Mouse (Mus musculus) left cerebral cortex, postnatal 14 days (tissue): ENCODE measurements around the gene Gm28043. TPM values are rescaled to one million over a fixed set of nuclear protein-coding genes. Genes with fewer than 3 reads are reported as not detected.
"Not testable (repeated sequence)": the region's sequence is repeated elsewhere in the genome, so short reads cannot be mapped to it uniquely, and the experiment has no call there.

Source experiments
- DNase-seq, 2 experiments: peaks; one replicate each; pipeline ENCODE4 v3.0.0; 2021 to 2022; ENCODE audit warnings: low spot score in 2 of 2, mixed read lengths in 1 of 2
- intact Hi-C: fragments of 180-260 bp; cut with DNase I; formaldehyde crosslinking; loops from one replicate; pipeline ENCODE4 v1.15.1; 2025
- total RNA-seq, 2 experiments: library from RNA; stranded (reverse); gene quantifications; 2 replicates each; pipeline ENCODE4 v1.2.3; 2021

The Gm28043 gene
- total RNA-seq, 2 experiments from 2014 or later: 3.1 to 3.7 TPM

DNA sequence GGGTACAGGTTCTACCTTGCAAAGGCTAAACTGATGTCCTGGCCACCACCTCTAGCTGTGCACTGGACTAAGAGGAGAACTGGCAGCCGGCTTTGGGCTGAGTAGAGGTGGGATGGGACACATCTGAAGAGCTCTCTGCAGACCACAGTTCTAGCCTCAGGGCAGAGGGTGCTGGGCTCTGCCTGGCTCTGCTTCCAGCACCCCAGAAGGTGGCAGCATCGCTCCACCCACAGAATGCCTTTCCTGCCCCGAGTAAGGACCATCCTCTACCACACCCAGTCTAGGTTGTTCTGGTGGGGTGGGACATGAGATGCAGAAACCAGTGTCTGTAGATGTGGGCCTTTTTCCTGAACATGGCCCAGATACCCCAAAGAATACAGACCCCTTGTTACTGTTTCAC lies 90.1 kb downstream of the Gm28043 start:
- intact Hi-C loops: loop anchor here (2.0 kb wide), 1 partner anchor 178 kb away; no protein-coding TSS in a partner anchor
- peak; percentile 37 to 70 for DNase-seq

- intact Hi-C loops: loop anchor here (2.0 kb wide), 1 partner anchor 177 kb away; no protein-coding TSS in a partner anchor
- DNase-seq: no peak
Observed at GRCm38 (mm10) chr17:29705881-29706280, 91.2 kb downstream of the Gm28043 start.

DNA sequence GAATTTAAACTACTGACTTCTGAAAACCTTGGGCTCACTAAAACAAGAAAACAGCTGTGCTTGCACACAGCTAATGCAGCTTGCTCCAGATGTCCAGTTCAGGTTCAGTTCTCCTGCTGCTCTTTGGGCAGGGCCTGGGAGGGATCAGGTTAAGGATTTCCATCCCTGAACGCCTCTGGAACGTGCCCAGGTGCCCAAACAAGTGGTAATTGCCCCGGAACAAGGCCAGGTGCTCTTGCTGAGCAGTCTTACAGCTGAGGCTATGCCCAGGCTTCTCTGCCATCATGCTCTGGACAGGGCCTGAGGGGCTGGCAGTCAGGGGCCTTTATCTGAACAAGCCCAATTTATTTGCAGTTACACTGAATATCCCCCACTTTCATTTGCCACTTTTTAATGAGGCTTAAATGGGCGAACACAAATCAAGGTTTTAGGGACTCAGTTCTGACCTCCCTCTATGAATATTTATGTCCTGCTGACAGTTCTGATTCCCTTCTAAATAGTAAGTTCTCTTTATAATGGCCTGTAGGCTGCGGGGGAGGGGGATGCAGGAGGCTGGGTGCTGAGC lies 92.4 kb downstream of the Gm28043 start:
- no peak for DNase-seq
- intact Hi-C loops: no loop called here

DNA sequence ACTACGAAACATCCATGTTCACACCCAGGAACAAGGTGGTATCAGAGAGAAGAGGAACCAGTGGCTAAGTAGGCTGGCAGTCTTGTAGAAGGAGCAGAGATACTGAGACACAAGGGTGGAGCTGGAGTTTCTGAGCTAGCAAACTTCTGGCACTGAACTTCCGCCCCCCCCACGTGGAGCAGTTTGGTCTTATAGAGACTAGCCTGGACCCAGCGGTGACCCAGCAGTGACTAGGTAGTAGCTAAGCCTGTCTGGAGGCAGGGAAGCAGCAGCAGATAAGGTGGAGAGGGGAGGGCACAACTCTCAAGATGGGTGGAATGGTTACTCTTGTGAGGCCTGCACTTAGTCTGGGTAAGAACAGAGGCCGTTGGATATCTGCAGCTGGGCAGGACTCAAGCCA lies 94.1 kb downstream of the Gm28043 start:
- intact Hi-C loops: no loop called here
- no peak for DNase-seq

DNA sequence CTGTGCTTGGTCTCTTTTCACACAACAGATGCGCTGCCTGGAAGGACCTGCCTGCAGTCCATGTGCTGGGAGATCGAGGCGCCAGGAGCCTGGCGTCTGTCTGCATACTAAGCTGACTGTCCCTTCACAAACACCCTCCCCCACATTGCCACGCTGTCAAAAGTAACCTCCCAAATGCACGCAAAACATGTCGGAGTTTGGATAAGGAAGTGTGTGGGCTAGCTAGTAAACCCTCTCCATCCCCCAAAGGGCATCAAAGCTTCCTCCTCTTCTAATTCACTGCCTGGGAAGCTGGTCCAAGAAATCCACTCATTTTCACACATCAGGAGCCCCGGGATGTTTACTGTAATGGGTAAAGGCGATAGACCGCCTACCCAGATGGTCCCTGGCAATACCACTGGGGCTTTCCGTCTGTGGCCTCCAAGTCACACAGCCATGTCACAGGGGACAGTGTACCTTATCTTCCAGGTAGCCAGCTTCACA lies 95.9 kb downstream of the Gm28043 start:
- no peak for DNase-seq
- intact Hi-C loops: no loop called here

GRCm38 (mm10) chr17:29711076-29711744 lies 96.5 kb downstream of the Gm28043 start:
- no peak for DNase-seq
- intact Hi-C loops: no loop called here

GRCm38 (mm10) chr17:29711745-29712431 lies 97.2 kb downstream of the Gm28043 start:
- DNase-seq: no peak
- intact Hi-C loops: no loop called here

GRCm38 (mm10) chr17:29712565-29712964 lies 97.9 kb downstream of the Gm28043 start:
- intact Hi-C loops: no loop called here
- DNase-seq: no peak

- DNase-seq, intact Hi-C loops: not testable (repeated sequence)
Observed at GRCm38 (mm10) chr17:29713734-29714133, 99.1 kb downstream of the Gm28043 start.

GRCm38 (mm10) chr17:29716732-29717445 lies 102.2 kb downstream of the Gm28043 start, which contains the start of gene Ccdc167:
Gene Ccdc167 (minus strand): TSS chr17:29717044.
- intact Hi-C loops: no loop called here
- peak; percentile 97 for DNase-seq

DNA sequence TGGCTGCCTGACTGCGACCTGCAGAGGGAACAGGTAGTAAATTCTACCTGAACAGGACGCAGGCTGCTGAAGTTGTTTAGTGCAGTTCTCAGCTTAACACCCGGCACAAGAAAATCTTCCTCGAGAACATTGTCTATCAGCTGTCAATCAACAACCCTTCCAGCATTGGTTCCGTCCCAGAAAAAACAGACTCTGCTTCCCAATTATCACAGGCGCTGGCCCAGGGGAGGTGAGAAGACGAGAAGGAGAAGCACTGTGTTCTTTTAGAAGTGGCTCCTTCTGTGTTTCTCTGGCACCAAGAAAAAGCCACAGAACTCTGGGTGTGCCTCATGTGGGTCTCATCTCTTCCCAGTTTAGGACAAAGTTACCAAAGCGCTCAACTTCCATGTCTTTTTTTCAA lies 104.0 kb downstream of the Gm28043 start:
- intact Hi-C loops: no loop called here
- no peak for DNase-seq

DNA sequence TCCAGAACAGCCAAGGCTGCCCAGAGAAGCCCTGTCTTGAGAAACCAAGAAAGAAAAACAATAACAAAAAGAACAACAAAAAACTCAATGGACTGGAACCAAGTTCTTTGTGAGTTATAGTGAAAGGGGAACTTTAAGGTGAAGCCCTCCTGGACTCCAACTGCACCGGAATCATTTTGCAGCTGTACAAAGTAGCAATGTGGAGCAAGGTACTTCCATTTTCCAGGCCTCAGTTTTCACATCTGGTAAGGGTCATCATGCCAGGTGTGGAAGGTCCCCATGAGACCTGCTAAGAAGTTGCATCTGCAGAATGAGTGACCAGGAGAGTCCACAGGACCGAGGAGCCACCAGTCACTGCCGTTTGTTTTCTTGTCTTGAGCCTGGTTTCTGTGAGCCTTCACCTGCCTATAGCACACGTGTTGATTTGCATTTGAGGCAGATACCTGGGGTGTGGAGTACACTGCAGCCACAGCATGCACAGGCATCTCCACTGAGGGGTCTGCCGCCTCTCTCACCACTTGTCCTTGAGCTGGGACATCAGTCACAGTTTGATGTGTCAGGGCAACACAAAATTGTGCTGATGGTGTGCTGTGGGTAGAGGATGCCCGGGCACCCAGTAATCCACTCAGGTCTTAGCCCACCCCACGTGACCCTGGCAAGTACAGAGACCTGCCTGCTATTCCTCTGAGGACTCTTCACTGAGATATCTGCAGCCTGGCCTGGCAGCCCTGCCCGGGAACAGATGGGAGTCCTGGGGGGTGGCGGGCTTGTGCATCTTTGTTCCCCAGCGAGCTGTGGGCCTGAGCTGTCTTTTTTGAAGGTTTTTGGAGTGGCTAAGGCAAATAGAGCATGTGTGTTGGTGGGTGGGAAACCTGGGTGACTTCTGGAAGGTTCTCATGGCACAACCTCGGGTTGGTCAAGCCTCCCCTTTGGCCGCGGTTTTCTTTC lies 105.2 kb downstream of the Gm28043 start:
- no peak for DNase-seq
- intact Hi-C loops: no loop called here

- DNase-seq: no peak
- intact Hi-C loops: no loop called here
Observed at GRCm38 (mm10) chr17:29720755-29721365, 106.2 kb downstream of the Gm28043 start.

DNA sequence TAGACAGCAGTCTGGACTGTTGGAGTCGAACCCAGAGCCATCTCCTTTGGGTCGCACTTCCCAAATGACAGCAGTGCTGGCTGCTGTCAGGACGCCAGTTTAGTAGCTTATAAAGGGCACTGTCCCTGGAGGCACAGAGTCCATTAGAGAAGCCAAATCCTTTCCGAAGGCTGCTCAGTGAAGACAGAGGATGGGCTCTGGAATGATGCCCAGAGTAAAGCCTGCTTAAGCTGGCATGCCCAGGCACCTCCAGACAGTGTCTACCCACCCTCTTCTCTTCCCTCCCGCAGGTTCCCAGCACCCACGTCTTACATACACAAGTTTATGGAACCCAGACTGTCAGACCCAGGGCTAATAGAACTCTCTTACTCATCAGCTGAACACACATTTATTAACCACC lies 109.9 kb downstream of the Gm28043 start:
- peak in 1 of 2 experiments; percentile 65 for DNase-seq
- intact Hi-C loops: no loop called here

- intact Hi-C loops: no loop called here
Observed at GRCm38 (mm10) chr17:29725027-29725620, 110.4 kb downstream of the Gm28043 start.

GRCm38 (mm10) chr17:29728082-29728481 lies 113.4 kb downstream of the Gm28043 start:
- intact Hi-C loops: no loop called here

More at GRCm38 (mm10) chr17:29725027-29725620, 110.4 kb downstream of the Gm28043 start:
- no peak for DNase-seq

GRCm38 (mm10) chr17:29730510-29731265 lies 116.0 kb downstream of the Gm28043 start:
- intact Hi-C loops: no loop called here
- DNase-seq: no peak

More at GRCm38 (mm10) chr17:29728082-29728481, 113.4 kb downstream of the Gm28043 start:
- DNase-seq: no peak
